Mouse (Mus musculus): ENCODE measurements at regions not wholly inside any gene's neighbourhood (a gene's known extent, or its start where the extent isn't known, plus 50 kb on each side); places are given as distances from the start of the nearest gene placed in this dataset.
"Not testable (repeated sequence)": the region's sequence is repeated elsewhere in the genome, so short reads cannot be mapped to it uniquely, and the experiment has no call there.

DNA sequence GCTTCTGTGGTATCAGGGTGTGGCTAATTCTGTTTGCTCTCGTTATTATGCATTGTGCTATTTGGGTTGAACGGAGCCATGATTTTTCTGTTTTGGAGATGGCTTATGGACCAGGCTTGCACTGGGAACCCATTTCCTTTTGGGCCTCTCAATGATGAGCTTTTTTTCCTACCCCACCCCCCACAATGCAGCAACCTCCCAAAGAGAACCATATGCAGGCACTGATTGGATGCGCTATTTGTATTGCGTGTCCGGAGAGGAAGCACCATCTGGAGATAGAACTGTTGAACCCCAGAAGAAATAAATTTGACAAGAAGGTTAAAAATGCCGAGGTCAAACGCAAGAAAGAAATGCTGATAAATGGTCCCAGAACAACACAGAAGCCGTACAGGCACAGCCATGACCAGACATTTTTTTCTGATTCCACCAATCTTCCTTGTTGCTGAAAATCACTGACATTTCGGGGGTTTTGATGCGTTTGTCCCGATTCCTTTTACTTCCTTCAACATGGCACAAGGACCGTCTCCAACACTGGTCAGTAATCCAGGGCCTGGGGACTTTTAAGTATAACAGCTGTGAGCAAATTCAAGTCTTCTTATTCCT is 85.3 kb upstream of the Cpsf6 start:
- Histone ChIP-seq H3K36me3 (ENCODE audit: control insufficient read depth, insufficient read depth, low read length) (no peaks in the 10 kb centered on the region), H3K27me3 (ENCODE audit: control insufficient read depth, insufficient read depth, low read length) (no peaks in the 10 kb centered on the region), H3K4me3 (ENCODE audit: low read depth, low read length) (no peak overlapping the region), H3K9me3 (ENCODE audit: control insufficient read depth, low read depth, low read length) (no peaks in the 10 kb centered on the region), H3K4me1 (ENCODE audit: control insufficient read depth, insufficient read depth, low read length) (peaks cover 4% of the 10 kb centered on the region; the same call in 1 of the 2 replicates), H3K27ac (ENCODE audit: low read length) (no peak overlapping the region), H3K9ac (replicated peaks; ENCODE audit: low read depth, low read length) (no peak overlapping the region), H3K4me2 (replicated peaks; ENCODE audit: low read depth, low read length) (no peak overlapping the region)
- WGBS, result 73% methylated on average over 12 of the region's 12 CpGs
- ATAC-seq (ENCODE audit: insufficient number of reproducible peaks, insufficient read depth, low FRiP score, low read depth), result no peak

DNA sequence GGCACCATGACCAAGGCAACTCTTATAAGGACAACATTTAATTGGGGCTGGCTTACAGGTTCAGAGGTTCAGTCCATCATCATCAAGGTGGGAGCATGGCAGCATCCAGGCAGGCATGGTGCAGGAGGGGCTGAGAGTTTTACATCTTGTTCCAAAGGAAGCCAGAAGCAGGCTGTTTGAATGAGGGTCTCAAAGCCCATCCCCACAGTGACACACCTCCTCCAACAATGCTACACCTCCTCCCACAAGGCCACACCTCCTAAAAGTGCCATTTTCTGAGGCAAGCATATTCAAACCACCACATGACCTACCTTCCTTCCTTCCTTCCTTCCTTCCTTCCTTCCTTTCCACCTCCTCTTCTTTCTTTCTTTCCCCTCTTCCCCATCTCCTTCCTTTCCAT is 84.5 kb upstream of the Cpsf6 start:
- H3K36me3 ChIP-seq (ENCODE audit: control insufficient read depth, insufficient read depth, low read length); H3K9ac ChIP-seq (replicated peaks; ENCODE audit: low read depth, low read length); ATAC-seq (ENCODE audit: insufficient number of reproducible peaks, insufficient read depth, low FRiP score, low read depth); H3K4me1 ChIP-seq (ENCODE audit: control insufficient read depth, insufficient read depth, low read length); H3K27me3 ChIP-seq (ENCODE audit: control insufficient read depth, insufficient read depth, low read length); H3K4me3 ChIP-seq (ENCODE audit: low read depth, low read length); H3K27ac ChIP-seq (ENCODE audit: low read length); H3K9me3 ChIP-seq (ENCODE audit: control insufficient read depth, low read depth, low read length); H3K4me2 ChIP-seq (replicated peaks; ENCODE audit: low read depth, low read length): not testable (repeated sequence)

GRCm38 (mm10) chr10:117463636-117464035 is 83.8 kb upstream of the Cpsf6 start:
- 77% methylated on average over 8 of the region's 8 CpGs for WGBS
- no peak for ATAC-seq (ENCODE audit: insufficient number of reproducible peaks, insufficient read depth, low FRiP score, low read depth)
- Histone ChIP-seq H3K9ac (replicated peaks; ENCODE audit: low read depth, low read length) (no peak overlapping the region), H3K27ac (ENCODE audit: low read length) (no peak overlapping the region), H3K4me3 (ENCODE audit: low read depth, low read length) (no peak overlapping the region), H3K4me2 (replicated peaks; ENCODE audit: low read depth, low read length) (no peak overlapping the region), H3K4me1 (ENCODE audit: control insufficient read depth, insufficient read depth, low read length) (peaks cover 4% of the 10 kb centered on the region; the same call in 1 of the 2 replicates), H3K36me3 (ENCODE audit: control insufficient read depth, insufficient read depth, low read length) (no peaks in the 10 kb centered on the region), H3K9me3 (ENCODE audit: control insufficient read depth, low read depth, low read length) (no peaks in the 10 kb centered on the region), H3K27me3 (ENCODE audit: control insufficient read depth, insufficient read depth, low read length) (no peaks in the 10 kb centered on the region)

GRCm38 (mm10) chr10:117462921-117463320 is 83.1 kb upstream of the Cpsf6 start:
- peaks cover 4% of the 10 kb centered on the region; the same call in 1 of the 2 replicates for H3K4me1 ChIP-seq (ENCODE audit: control insufficient read depth, insufficient read depth, low read length)
- 94% methylated on average over 4 of the region's 4 CpGs for WGBS
- H3K27me3 ChIP-seq (ENCODE audit: control insufficient read depth, insufficient read depth, low read length), result no peaks in the 10 kb centered on the region
- H3K9ac ChIP-seq (replicated peaks; ENCODE audit: low read depth, low read length), result no peak overlapping the region
- no peak for ATAC-seq (ENCODE audit: insufficient number of reproducible peaks, insufficient read depth, low FRiP score, low read depth)
- no peak overlapping the region for H3K27ac ChIP-seq (ENCODE audit: low read length)
- H3K4me2 ChIP-seq (replicated peaks; ENCODE audit: low read depth, low read length), result no peak overlapping the region
- H3K4me3 ChIP-seq (ENCODE audit: low read depth, low read length), result no peak overlapping the region
- H3K9me3 ChIP-seq (ENCODE audit: control insufficient read depth, low read depth, low read length), result no peaks in the 10 kb centered on the region
- H3K36me3 ChIP-seq (ENCODE audit: control insufficient read depth, insufficient read depth, low read length), result no peaks in the 10 kb centered on the region

DNA sequence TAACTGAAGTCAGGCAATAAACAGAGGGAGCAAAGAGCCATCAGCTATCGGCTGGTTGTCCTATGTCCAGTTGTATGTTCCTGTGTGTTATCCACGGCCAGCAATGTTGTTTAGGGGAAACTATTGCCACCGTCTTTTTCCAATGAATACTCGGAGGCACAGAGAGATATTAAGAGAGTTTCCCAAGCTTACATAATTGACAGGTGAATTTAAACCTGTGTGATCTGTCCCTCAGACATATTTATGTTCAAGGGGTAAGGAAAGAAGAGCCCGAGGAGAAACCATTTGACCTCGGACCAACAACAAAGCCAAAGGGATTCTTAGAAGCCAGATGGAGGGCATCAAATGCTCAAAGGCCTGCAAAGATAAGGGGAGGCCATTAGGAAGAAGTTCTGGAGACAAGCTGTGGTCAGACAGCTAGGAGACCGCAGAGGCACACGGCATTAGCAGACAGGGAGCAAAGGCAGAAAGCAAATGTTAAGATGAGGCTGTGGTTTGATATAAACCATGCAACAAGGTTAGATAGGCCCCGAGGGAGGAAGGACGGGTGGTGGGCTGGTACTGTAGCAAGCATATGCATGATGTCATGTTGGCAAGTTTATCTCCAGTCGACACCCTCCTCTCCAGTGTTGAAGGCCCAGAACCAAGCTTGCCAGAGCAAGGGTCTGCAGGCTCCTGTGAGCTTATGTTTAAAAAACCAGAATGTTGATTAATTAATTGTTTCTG is 82.1 kb upstream of the Cpsf6 start:
- WGBS, result 45% methylated on average over 11 of the region's 11 CpGs
- Histone ChIP-seq H3K4me1 (ENCODE audit: control insufficient read depth, insufficient read depth, low read length) (peaks cover 4% of the 10 kb centered on the region; the same call in 1 of the 2 replicates), H3K4me2 (replicated peaks; ENCODE audit: low read depth, low read length) (no peak overlapping the region), H3K27ac (ENCODE audit: low read length) (no peak overlapping the region), H3K36me3 (ENCODE audit: control insufficient read depth, insufficient read depth, low read length) (no peaks in the 10 kb centered on the region), H3K9me3 (ENCODE audit: control insufficient read depth, low read depth, low read length) (no peaks in the 10 kb centered on the region), H3K4me3 (ENCODE audit: low read depth, low read length) (no peak overlapping the region), H3K27me3 (ENCODE audit: control insufficient read depth, insufficient read depth, low read length) (no peaks in the 10 kb centered on the region), H3K9ac (replicated peaks; ENCODE audit: low read depth, low read length) (no peak overlapping the region)
- no peak for ATAC-seq (ENCODE audit: insufficient number of reproducible peaks, insufficient read depth, low FRiP score, low read depth)

- Histone ChIP-seq H3K9ac (replicated peaks; ENCODE audit: low read depth, low read length) (no peak overlapping the region), H3K27ac (ENCODE audit: low read length) (no peak overlapping the region), H3K4me1 (ENCODE audit: control insufficient read depth, insufficient read depth, low read length) (peaks cover 4% of the 10 kb centered on the region; the same call in 1 of the 2 replicates), H3K4me3 (ENCODE audit: low read depth, low read length) (no peak overlapping the region), H3K27me3 (ENCODE audit: control insufficient read depth, insufficient read depth, low read length) (no peaks in the 10 kb centered on the region), H3K9me3 (ENCODE audit: control insufficient read depth, low read depth, low read length) (no peaks in the 10 kb centered on the region), H3K36me3 (ENCODE audit: control insufficient read depth, insufficient read depth, low read length) (no peaks in the 10 kb centered on the region), H3K4me2 (replicated peaks; ENCODE audit: low read depth, low read length) (no peak overlapping the region)
- ATAC-seq (ENCODE audit: insufficient number of reproducible peaks, insufficient read depth, low FRiP score, low read depth), result no peak
- WGBS, result 74% methylated on average over 4 of the region's 4 CpGs
These were observed 81.4 kb upstream of the Cpsf6 start for GRCm38 (mm10) chr10:117461261-117461660.

DNA sequence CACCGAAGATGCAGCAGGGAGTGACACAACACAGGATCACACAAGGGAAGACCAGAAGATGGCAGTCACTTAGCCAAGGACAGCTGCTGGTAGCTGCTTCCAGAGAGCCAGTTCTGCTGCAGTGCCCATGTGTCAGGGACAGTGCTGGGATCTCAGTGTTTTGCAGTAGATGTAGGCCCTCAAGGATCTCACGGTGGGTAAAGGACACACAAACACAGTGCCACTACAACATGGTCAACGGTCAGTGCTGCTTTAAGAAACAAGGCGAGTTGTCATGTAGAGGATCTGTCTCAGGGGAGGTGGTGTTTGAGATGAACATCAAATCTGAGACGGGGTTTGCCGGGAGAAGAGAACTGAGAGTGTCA is 80.5 kb upstream of the Cpsf6 start:
- no peak overlapping the region for H3K4me2 ChIP-seq (replicated peaks; ENCODE audit: low read depth, low read length)
- no peak overlapping the region for H3K4me3 ChIP-seq (ENCODE audit: low read depth, low read length)
- ATAC-seq (ENCODE audit: insufficient number of reproducible peaks, insufficient read depth, low FRiP score, low read depth), result no peak
- no peaks in the 10 kb centered on the region for H3K9me3 ChIP-seq (ENCODE audit: control insufficient read depth, low read depth, low read length)
- H3K27ac ChIP-seq (ENCODE audit: low read length), result no peak overlapping the region
- WGBS, result 90% methylated on average over 6 of the region's 6 CpGs
- no peak overlapping the region for H3K9ac ChIP-seq (replicated peaks; ENCODE audit: low read depth, low read length)
- no peaks in the 10 kb centered on the region for H3K27me3 ChIP-seq (ENCODE audit: control insufficient read depth, insufficient read depth, low read length)
- H3K36me3 ChIP-seq (ENCODE audit: control insufficient read depth, insufficient read depth, low read length), result no peaks in the 10 kb centered on the region
- peaks cover 4% of the 10 kb centered on the region; the same call in 1 of the 2 replicates for H3K4me1 ChIP-seq (ENCODE audit: control insufficient read depth, insufficient read depth, low read length)

- Histone ChIP-seq H3K27me3 (ENCODE audit: control insufficient read depth, insufficient read depth, low read length) (no peaks in the 10 kb centered on the region), H3K36me3 (ENCODE audit: control insufficient read depth, insufficient read depth, low read length) (no peaks in the 10 kb centered on the region), H3K4me1 (ENCODE audit: control insufficient read depth, insufficient read depth, low read length) (peaks cover 4% of the 10 kb centered on the region; the same call in 1 of the 2 replicates), H3K9ac (replicated peaks; ENCODE audit: low read depth, low read length) (no peak overlapping the region), H3K4me2 (replicated peaks; ENCODE audit: low read depth, low read length) (no peak overlapping the region), H3K4me3 (ENCODE audit: low read depth, low read length) (no peak overlapping the region), H3K27ac (ENCODE audit: low read length) (no peak overlapping the region), H3K9me3 (ENCODE audit: control insufficient read depth, low read depth, low read length) (no peaks in the 10 kb centered on the region)
- 88% methylated on average over 10 of the region's 10 CpGs for WGBS
- no peak for ATAC-seq (ENCODE audit: insufficient number of reproducible peaks, insufficient read depth, low FRiP score, low read depth)
These were observed 80.0 kb upstream of the Cpsf6 start for GRCm38 (mm10) chr10:117459651-117460365.

Measured in stomach, embryonic 14.5 days (tissue).